Mouse (Mus musculus): Measurements from ENCODE around the gene Hist2h2ab.

GRCm38 (mm10) chr3:96173185-96173584 is 46.5 kb upstream of the Hist2h2ab start:
- no peak for TF ChIP-seq EP300 (optimal IDR thresholded peaks at IDR 0.05)
- TF ChIP-seq CTCF (IDR thresholded peaks at IDR 0.05; ENCODE audit: low read depth): no peak

All from stomach, postnatal 0 days (tissue).